Mouse (Mus musculus): ENCODE measurements at regions not wholly inside any gene's neighbourhood (a gene's known extent, or its start where the extent isn't known, plus 50 kb on each side); places are given as distances from the start of the nearest gene placed in this dataset.
A peak's percentile ranks its signal among the peaks of the same experiment; 100 is the strongest.

GRCm38 (mm10) chr12:94469850-94470249 is 1222.2 kb upstream of the Flrt2 start:
- no peak for ATAC-seq (ENCODE audit: low TSS enrichment)

DNA sequence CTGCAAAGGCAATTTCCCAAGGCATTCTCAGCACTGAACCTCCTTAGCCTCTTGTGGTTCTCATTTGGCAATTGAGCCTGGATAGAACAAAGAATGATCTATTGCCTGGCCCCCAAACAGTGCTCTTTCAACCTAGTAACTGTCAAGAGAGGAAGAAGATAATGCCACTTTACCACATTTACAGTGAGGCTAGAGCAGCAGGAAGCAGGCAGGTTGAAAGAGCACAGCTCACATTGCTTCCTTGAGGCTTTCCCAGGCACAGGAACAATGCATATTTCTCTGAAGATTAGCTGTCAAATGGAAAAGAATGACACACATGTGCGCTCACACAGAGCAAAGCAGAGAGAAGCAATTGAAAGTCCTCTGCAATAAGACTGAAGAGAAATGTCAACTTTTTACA is 1221.0 kb upstream of the Flrt2 start:
- ATAC-seq (ENCODE audit: low TSS enrichment) = no peak

- no peak for ATAC-seq (ENCODE audit: low TSS enrichment)
These were observed 1203.3 kb upstream of the Flrt2 start for GRCm38 (mm10) chr12:94488721-94489120.

DNA sequence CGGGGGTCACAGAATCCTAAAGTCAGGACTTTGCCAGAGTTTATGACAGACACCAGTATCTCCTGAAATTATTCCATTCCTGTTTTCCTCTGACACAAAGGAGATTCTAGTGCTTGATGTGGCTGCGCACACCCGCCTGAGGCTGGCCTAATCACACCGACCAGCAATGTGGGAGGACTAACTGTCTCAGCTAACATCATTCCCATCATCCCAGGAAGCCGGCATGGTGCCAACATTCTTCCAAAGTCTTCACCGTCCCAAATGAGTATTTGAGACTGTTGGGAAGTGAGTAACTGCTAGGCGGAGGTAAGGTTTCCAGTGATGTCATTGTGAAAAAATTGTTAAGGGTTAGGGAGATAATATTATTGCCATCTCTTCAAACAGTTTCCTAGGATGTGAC is 1183.9 kb upstream of the Flrt2 start:
- ATAC-seq (ENCODE audit: low TSS enrichment) = no peak

DNA sequence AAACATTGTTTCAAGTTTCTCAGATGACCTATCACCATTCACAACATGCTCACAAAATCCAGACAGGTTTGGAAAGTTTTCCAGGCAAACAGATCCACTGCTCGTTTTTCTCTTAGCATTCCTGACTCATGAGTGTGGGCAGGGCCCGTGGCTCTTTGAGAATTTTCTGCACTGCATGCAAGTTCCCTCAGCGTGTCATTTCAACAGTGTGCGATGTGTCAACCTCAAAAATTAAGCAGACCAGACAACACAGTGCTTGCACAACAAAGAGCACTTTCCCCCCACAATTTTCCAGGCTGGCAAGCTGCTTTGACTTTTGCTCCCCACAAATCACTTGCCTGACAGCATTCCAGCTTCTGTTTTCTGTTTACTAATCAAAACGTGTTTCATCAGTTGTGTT is 1182.2 kb upstream of the Flrt2 start:
- ATAC-seq (ENCODE audit: low TSS enrichment) = peak; percentile 80

DNA sequence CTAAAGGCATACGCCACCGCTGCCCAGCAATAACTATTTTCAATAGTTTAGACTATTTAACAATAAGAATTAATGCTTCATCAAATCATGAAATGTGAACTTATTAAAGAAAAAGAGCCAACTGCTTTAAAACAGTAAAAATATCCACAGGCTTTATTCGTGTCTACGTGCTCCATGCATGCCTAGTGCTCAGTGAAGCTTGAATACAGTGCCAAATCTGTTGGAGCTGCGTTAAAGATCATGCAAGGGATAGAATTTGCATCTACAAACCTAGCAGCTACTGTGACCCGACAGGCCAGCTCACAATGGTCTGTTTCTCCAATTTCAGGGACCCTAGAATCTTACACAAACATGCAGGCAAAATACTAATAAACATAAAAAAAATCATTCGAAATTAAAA is 1147.3 kb upstream of the Flrt2 start:
- ATAC-seq (ENCODE audit: low TSS enrichment) = no peak

DNA sequence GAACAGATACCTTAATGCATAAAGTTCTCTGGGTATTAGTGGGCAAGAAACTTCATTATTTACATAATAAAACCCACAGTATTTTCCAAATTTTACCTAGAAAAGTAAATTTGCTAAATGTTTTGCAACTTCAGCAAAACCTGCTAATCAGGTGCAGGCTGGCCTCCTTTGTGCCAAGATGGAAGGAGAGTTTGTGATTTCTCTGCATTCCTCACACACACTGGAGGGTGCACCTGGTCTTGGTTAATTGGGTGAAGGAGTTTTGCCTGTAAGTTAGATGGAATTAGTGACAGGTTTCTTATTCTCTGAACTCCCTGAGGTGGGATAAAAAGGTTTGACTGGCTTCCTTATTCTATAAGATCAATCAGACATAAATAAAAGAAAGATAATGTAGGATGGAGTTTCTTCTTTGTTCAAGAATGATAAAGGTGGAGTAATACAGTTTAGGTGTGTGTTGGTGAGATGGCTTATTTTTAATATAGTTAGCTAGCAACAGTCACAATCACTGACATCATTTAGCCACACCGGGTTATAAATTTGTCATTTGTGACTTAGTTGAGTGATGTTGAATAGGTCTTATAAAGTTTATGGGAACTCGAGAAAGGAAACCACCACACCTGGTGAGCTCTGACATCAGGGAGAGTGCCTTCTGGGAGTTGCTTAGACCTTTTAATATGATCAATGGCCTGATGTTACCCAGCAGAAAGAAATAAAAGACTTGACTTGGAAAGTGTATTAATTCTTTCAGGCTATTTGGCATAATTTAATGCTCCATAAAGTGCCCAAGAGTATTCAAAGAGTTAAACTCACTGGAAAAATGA is 1131.4 kb upstream of the Flrt2 start:
- no peak for ATAC-seq (ENCODE audit: low TSS enrichment)

- ATAC-seq (ENCODE audit: low TSS enrichment) = no peak
These were observed 1117.0 kb upstream of the Flrt2 start for GRCm38 (mm10) chr12:94574981-94575380.

DNA sequence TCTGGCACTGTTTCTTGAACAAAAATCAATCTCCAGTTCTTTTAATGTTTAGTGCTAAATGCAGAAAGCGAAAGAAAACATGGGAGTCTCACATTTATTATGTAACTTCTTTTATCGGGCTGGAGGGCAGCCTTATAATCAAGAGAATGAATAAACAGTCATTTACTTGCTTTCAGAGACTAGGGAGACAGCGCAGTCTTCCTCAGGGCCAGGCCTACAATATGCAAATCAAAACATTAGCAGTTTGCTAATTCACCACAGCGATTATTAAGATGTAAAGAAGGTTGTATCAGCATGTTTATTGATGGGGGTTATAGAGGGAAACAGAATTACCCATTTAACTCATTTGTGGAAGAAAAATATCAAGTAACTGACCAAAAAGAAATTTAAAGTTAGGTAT is 1111.7 kb upstream of the Flrt2 start:
- ATAC-seq (ENCODE audit: low TSS enrichment) = no peak

DNA sequence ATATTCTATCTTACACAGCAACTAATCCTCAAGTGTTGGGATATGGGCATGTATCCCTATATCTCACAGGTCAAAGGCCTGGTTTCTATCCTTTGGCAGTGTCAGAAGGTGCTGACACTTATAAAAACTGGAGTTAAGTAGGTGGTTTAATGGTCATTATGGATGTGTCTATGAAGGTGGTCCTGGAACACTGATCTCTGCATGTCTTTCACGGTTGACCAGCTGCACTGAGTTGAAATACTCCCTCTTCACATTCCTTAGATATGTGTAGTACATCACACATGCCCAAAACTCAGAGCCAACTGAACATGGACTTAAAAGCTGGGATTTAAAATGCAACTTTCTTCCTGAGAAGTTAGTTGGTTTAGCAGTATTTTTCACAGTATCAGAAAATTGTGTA is 1107.7 kb upstream of the Flrt2 start:
- no peak for ATAC-seq (ENCODE audit: low TSS enrichment)

GRCm38 (mm10) chr12:94587031-94587430 is 1105.0 kb upstream of the Flrt2 start:
- ATAC-seq (ENCODE audit: low TSS enrichment) = no peak

DNA sequence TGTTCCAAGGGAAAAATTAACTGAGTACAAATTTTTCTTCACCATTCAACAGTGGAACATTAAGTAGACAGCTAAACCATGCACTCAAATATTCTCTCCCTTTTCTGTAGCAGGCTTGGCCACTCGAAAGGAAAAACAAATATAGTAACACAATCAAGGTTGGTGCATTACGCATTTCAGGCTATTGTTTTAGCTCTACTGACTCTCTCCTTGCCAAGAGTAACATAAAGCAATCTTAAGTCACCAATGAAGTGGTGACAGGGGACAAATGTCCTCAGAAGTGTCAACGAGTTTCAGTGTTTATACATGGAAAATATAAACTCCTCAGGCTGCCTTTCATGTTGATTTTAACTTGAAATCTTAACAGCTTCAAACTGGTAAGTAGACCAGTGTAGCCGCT is 1103.4 kb upstream of the Flrt2 start:
- ATAC-seq (ENCODE audit: low TSS enrichment) = no peak

DNA sequence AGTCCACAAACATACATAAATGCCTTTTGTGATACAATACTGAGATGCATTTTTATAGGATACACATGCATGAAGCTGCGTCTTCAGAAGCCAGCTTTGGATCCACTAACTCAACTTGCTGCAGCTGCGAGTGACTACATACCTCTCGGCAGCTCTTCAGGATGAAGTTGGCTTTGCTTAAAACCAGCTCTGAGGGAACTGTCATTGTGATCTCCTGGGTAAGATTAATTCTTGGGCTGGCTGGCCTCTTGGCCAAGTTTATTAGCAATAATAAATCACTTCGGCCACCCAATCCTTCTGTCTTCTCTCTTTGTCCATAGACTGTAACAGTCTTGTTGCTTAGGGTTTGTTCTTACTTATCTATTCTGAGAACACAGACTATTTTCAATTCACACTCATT is 1103.0 kb upstream of the Flrt2 start:
- no peak for ATAC-seq (ENCODE audit: low TSS enrichment)

- ATAC-seq (ENCODE audit: low TSS enrichment) = no peak
These were observed 1086.5 kb upstream of the Flrt2 start for GRCm38 (mm10) chr12:94605566-94605965.

- no peak for ATAC-seq (ENCODE audit: low TSS enrichment)
These were observed 1055.5 kb upstream of the Flrt2 start for GRCm38 (mm10) chr12:94636555-94636954.

DNA sequence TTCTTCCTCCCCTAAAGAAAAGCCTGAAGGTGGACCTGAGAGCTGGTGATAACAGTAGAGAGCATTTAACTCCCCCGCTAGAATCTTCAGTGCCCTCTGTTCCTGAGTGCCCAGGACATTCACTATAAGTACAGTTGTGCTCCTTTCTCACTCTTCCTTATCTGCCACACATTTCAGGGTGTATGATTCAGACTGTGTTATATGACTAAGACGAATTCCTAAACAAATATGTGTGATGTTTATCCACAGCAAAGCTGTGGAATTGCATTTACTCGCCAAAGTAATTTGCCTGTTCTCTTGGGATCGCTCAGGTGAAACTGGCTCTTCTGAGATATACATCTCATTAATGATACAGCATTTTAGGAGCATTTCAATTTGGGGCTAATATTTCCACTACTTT is 1051.9 kb upstream of the Flrt2 start:
- no peak for ATAC-seq (ENCODE audit: low TSS enrichment)

DNA sequence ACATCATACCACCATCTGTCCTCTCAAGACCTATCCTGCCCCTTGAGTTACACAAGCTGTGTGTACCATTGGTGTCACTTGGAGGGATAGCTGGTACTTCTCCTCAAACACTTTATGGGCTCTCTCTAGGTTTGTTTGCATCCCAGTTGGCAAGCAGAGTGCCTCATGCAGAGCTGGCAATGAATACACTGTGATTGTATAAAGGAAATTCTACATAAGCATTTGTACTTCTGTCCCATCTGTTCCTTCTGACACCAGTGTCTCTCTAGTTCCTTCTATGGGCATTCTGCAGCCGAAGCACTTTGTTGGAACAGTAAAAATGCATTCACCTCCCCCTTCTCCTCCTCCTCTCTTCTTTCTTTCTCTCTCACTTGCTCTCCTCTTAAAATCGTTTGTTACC is 1046.7 kb upstream of the Flrt2 start:
- peak; percentile 97 for ATAC-seq (ENCODE audit: low TSS enrichment)

DNA sequence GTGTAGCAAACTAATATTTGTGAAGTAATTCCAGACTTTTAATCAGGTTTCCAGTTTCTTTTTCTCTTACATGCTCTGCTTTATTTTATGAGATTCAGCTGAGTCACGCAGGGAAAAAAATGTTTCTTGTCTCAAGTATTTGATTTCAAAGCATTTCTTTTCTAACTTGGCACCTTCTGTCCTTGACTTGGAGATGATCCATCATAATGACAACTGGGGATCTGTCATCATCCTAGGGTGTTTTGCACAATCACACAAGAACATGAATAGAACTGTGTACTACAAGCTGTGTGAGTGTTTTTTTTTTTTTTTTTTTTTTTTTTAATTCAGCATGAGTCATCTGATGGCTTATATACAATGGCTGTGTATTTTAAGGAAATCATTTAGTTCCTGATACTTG is 1022.0 kb upstream of the Flrt2 start:
- peak; percentile 91 for ATAC-seq (ENCODE audit: low TSS enrichment)

DNA sequence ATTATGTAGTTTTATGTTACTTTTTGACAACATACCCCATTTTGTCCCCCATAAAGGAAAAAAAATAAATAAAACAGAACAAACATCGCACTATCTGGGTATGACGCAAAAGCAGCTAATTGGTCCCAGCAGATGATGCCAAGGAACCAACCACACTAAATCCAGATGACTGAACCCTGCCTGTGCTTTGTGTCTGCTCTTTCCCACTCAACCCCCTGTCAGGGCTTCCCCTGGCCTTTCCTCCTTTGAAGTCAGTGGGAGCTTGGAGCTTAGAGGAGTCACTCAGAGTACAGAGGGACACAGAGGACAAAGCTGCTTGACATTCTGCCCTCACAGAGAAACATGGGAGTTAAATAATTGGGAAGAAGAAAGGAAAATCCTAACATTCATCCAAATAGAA is 1017.1 kb upstream of the Flrt2 start:
- ATAC-seq (ENCODE audit: low TSS enrichment) = no peak

- ATAC-seq (ENCODE audit: low TSS enrichment) = no peak
These were observed 1000.5 kb upstream of the Flrt2 start for GRCm38 (mm10) chr12:94691341-94692029.

GRCm38 (mm10) chr12:94731391-94731790 is 960.6 kb upstream of the Flrt2 start:
- no peak for ATAC-seq (ENCODE audit: low TSS enrichment)

DNA sequence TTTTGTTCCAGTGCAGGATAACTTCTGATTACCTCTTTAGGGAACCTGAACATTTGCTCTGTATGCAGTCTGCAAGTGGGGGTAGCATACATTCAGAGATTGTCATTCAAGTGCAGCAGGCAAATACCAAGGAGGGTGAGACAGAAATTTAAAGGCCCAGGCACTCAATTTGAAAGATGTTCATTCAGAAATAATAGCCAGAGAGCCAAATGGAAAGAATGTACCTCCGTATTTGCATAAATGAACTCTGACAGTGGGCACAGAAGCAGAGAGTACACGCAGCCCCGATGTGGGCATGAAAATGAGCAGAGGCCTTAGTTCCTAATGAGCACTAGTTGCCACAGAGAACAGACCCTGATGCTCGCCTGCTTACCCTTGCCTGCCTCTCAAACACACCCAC is 958.8 kb upstream of the Flrt2 start:
- ATAC-seq (ENCODE audit: low TSS enrichment) = peak; percentile 50; the same call in 1 of the 2 replicates

DNA sequence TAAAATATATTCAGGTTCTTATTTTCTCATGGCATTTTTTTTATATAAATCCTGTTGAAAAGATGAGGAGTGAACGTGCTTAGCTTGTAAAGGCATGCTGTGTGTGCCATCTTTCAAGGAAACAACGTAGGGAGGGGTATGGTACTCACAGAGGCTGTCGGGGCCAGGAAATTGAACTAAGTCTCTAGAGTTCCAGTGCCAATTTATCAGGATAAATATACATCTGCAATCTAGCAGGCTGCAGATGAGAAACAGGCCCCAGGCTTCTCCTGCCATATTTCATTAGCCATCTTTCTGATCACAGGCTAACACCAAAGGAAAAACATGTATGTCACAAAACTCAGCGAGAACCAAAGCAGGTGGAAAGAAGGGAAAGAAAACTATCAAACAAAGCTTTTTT is 954.8 kb upstream of the Flrt2 start:
- ATAC-seq (ENCODE audit: low TSS enrichment) = no peak
